Mouse (Mus musculus): Measurements from ENCODE around the gene Fam57b. TPM values are rescaled to one million over a fixed set of nuclear protein-coding genes. Genes with fewer than 3 reads are reported as not detected.

The Fam57b gene
- polyA plus RNA-seq, 1 experiment, result 0.30 TPM

GRCm38 (mm10) chr7:126759672-126760390, 37.6 kb upstream of the Fam57b start:
- Histone ChIP-seq H3K27me3 (ENCODE audit: control insufficient read depth, insufficient read depth, low read length) (no peaks in the 10 kb centered on the region), H3K4me1 (ENCODE audit: control insufficient read depth, insufficient read depth, insufficient read length) (peaks cover 5% of the 10 kb centered on the region; the same call in 1 of the 2 replicates), H3K36me3 (ENCODE audit: control insufficient read depth, insufficient read depth, low read length) (peaks cover 6% of the 10 kb centered on the region), H3K27ac (ENCODE audit: insufficient read depth, low read length) (peak overlapping the region; percentile 63), H3K4me3 (ENCODE audit: extremely low read depth, insufficient read depth, insufficient read length) (peak overlapping the region; percentile 78)
- WGBS, result 2% methylated on average over 22 of the region's 24 CpGs
- no peak for DNase-seq (ENCODE audit: low read depth in 1 of 2, low spot score in 2 of 2)
- TF ChIP-seq POLR2A (IDR thresholded peaks at IDR 0.05; ENCODE audit: low read depth, low read length), result no peak
- TF ChIP-seq CTCF (IDR thresholded peaks at IDR 0.05; ENCODE audit: extremely low read depth, insufficient read depth, insufficient read length, insufficient replicate concordance), result no peak

GRCm38 (mm10) chr7:126760391-126760802, 37.1 kb upstream of the Fam57b start:
- Histone ChIP-seq H3K27ac (ENCODE audit: insufficient read depth, low read length) (peak overlapping the region; percentile 63), H3K27me3 (ENCODE audit: control insufficient read depth, insufficient read depth, low read length) (no peaks in the 10 kb centered on the region), H3K4me1 (ENCODE audit: control insufficient read depth, insufficient read depth, insufficient read length) (peaks cover 5% of the 10 kb centered on the region; the same call in 1 of the 2 replicates), H3K4me3 (ENCODE audit: extremely low read depth, insufficient read depth, insufficient read length) (peak overlapping the region; percentile 78), H3K36me3 (ENCODE audit: control insufficient read depth, insufficient read depth, low read length) (peaks cover 9% of the 10 kb centered on the region)
- DNase-seq (ENCODE audit: low read depth in 1 of 2, low spot score in 2 of 2), result no peak
- WGBS, result 51% methylated on average over 3 of the region's 3 CpGs
- TF ChIP-seq POLR2A (IDR thresholded peaks at IDR 0.05; ENCODE audit: low read depth, low read length) (no peak), CTCF (IDR thresholded peaks at IDR 0.05; ENCODE audit: extremely low read depth, insufficient read depth, insufficient read length, insufficient replicate concordance) (no peak)

- TF ChIP-seq POLR2A (IDR thresholded peaks at IDR 0.05; ENCODE audit: low read depth, low read length) (no peak), CTCF (IDR thresholded peaks at IDR 0.05; ENCODE audit: extremely low read depth, insufficient read depth, insufficient read length, insufficient replicate concordance) (no peak)
- no peak for DNase-seq (ENCODE audit: low read depth in 1 of 2, low spot score in 2 of 2)
- WGBS, result 68% methylated on average over 4 of the region's 4 CpGs
- no peak overlapping the region for H3K27ac ChIP-seq (ENCODE audit: insufficient read depth, low read length)
- H3K4me1 ChIP-seq (ENCODE audit: control insufficient read depth, insufficient read depth, insufficient read length), result peaks cover 5% of the 10 kb centered on the region; the same call in 1 of the 2 replicates
- no peak overlapping the region for H3K4me3 ChIP-seq (ENCODE audit: extremely low read depth, insufficient read depth, insufficient read length)
- peaks cover 12% of the 10 kb centered on the region for H3K36me3 ChIP-seq (ENCODE audit: control insufficient read depth, insufficient read depth, low read length)
- no peaks in the 10 kb centered on the region for H3K27me3 ChIP-seq (ENCODE audit: control insufficient read depth, insufficient read depth, low read length)
Measured at GRCm38 (mm10) chr7:126760956-126761355, 36.5 kb upstream of the Fam57b start.

GRCm38 (mm10) chr7:126761529-126762067, 35.9 kb upstream of the Fam57b start:
- Histone ChIP-seq H3K27me3 (ENCODE audit: control insufficient read depth, insufficient read depth, low read length) (no peaks in the 10 kb centered on the region), H3K4me1 (ENCODE audit: control insufficient read depth, insufficient read depth, insufficient read length) (peaks cover 5% of the 10 kb centered on the region; the same call in 1 of the 2 replicates), H3K4me3 (ENCODE audit: extremely low read depth, insufficient read depth, insufficient read length) (no peak overlapping the region), H3K36me3 (ENCODE audit: control insufficient read depth, insufficient read depth, low read length) (peaks cover 13% of the 10 kb centered on the region), H3K27ac (ENCODE audit: insufficient read depth, low read length) (no peak overlapping the region)
- WGBS, result 66% methylated on average over 6 of the region's 6 CpGs
- TF ChIP-seq POLR2A (IDR thresholded peaks at IDR 0.05; ENCODE audit: low read depth, low read length), result no peak
- no peak for TF ChIP-seq CTCF (IDR thresholded peaks at IDR 0.05; ENCODE audit: extremely low read depth, insufficient read depth, insufficient read length, insufficient replicate concordance)
- DNase-seq (ENCODE audit: low read depth in 1 of 2, low spot score in 2 of 2), result no peak

- WGBS, result 84% methylated on average over 17 of the region's 17 CpGs
- no peak for TF ChIP-seq CTCF (IDR thresholded peaks at IDR 0.05; ENCODE audit: extremely low read depth, insufficient read depth, insufficient read length, insufficient replicate concordance)
- no peak for TF ChIP-seq POLR2A (IDR thresholded peaks at IDR 0.05; ENCODE audit: low read depth, low read length)
- H3K36me3 ChIP-seq (ENCODE audit: control insufficient read depth, insufficient read depth, low read length), result peaks cover 16% of the 10 kb centered on the region
Measured at GRCm38 (mm10) chr7:126762471-126763008, 34.9 kb upstream of the Fam57b start.

GRCm38 (mm10) chr7:126765540-126765939, 31.9 kb upstream of the Fam57b start:
- WGBS, result 87% methylated on average over 9 of the region's 9 CpGs
- no peak overlapping the region for H3K4me3 ChIP-seq (ENCODE audit: extremely low read depth, insufficient read depth, insufficient read length)

More at GRCm38 (mm10) chr7:126762471-126763008, 34.9 kb upstream of the Fam57b start:
- no peak overlapping the region for H3K4me3 ChIP-seq (ENCODE audit: extremely low read depth, insufficient read depth, insufficient read length)
- H3K4me1 ChIP-seq (ENCODE audit: control insufficient read depth, insufficient read depth, insufficient read length), result peaks cover 5% of the 10 kb centered on the region; the same call in 1 of the 2 replicates
- H3K27ac ChIP-seq (ENCODE audit: insufficient read depth, low read length), result no peak overlapping the region
- no peak for DNase-seq (ENCODE audit: low read depth in 1 of 2, low spot score in 2 of 2)
- H3K27me3 ChIP-seq (ENCODE audit: control insufficient read depth, insufficient read depth, low read length), result no peaks in the 10 kb centered on the region

More at GRCm38 (mm10) chr7:126765540-126765939, 31.9 kb upstream of the Fam57b start:
- Histone ChIP-seq H3K36me3 (ENCODE audit: control insufficient read depth, insufficient read depth, low read length) (peaks cover 25% of the 10 kb centered on the region), H3K27ac (ENCODE audit: insufficient read depth, low read length) (no peak overlapping the region), H3K27me3 (ENCODE audit: control insufficient read depth, insufficient read depth, low read length) (no peaks in the 10 kb centered on the region), H3K4me1 (ENCODE audit: control insufficient read depth, insufficient read depth, insufficient read length) (peaks cover under 1% of the 10 kb centered on the region; the same call in 1 of the 2 replicates)
- TF ChIP-seq POLR2A (IDR thresholded peaks at IDR 0.05; ENCODE audit: low read depth, low read length) (no peak), CTCF (IDR thresholded peaks at IDR 0.05; ENCODE audit: extremely low read depth, insufficient read depth, insufficient read length, insufficient replicate concordance) (no peak)
- no peak for DNase-seq (ENCODE audit: low read depth in 1 of 2, low spot score in 2 of 2)

Measured in spleen, adult 2 months (tissue).